Mouse (Mus musculus) liver, adult 2 months (tissue): Measurements from ENCODE around the gene Ccdc88c. TPM values are rescaled to one million over a fixed set of nuclear protein-coding genes. Genes with fewer than 3 reads are reported as not detected.

Experiments used
- DNase-seq: peaks from one replicate; pipeline ENCODE4 v3.0.0-alpha.2; 2011; ENCODE audit warnings: low read depth, low spot score; ENCODE audit errors: extremely low read depth
- H3K27ac ChIP-seq: fragments of 200-500 bp; replicated peaks from 2 replicates; pipeline ENCODE4 v1.5.1; 2012; ENCODE audit warnings: low read depth, mild to moderate bottlenecking, control low read depth, inconsistent platforms, low read length; ENCODE audit not compliant: insufficient read depth
- H3K27me3 ChIP-seq: fragments of 200-500 bp; 2 replicates; pipeline ENCODE4 v1.6.1; 2012; ENCODE audit warnings: mild to moderate bottlenecking, moderate library complexity, low read length, inconsistent platforms; ENCODE audit not compliant: control insufficient read depth, insufficient read depth
- H3K36me3 ChIP-seq: fragments of 200-500 bp; 2 replicates; pipeline ENCODE4 v1.6.1; 2012; ENCODE audit warnings: low read length, inconsistent platforms; ENCODE audit not compliant: control insufficient read depth, insufficient read depth
- H3K4me1 ChIP-seq: fragments of 200-500 bp; 2 replicates; pipeline ENCODE4 v1.6.1; 2011; ENCODE audit warnings: low read length; ENCODE audit not compliant: control insufficient read depth, insufficient read depth
- H3K4me3 ChIP-seq: fragments of 200-500 bp; 2 replicates; pipeline ENCODE4 v1.5.1; 2011; ENCODE audit warnings: low read depth, mild to moderate bottlenecking, control low read depth, low read length, moderate library complexity; ENCODE audit not compliant: insufficient read depth
- H3K79me2 ChIP-seq: fragments of 200-500 bp; 2 replicates; pipeline ENCODE4 v1.6.1; 2012; ENCODE audit warnings: inconsistent platforms, mild to moderate bottlenecking, low read length, moderate library complexity; ENCODE audit not compliant: control insufficient read depth, insufficient read depth
- H3K9ac ChIP-seq: fragments of 200-500 bp; 2 replicates; pipeline ENCODE4 v1.6.1; 2012; ENCODE audit warnings: low read depth, mild to moderate bottlenecking, control low read depth, inconsistent platforms, low read length
- CTCF ChIP-seq: fragments of 200-500 bp; IDR thresholded peaks from 2 replicates; pipeline ENCODE4 v1.5.1; 2011; ENCODE audit warnings: low read depth, low read length, control low read depth
- POLR2A ChIP-seq: fragments of 200-500 bp; IDR thresholded peaks from 2 replicates; pipeline ENCODE4 v1.6.1; 2011; ENCODE audit warnings: low read length, control low read depth; ENCODE audit not compliant: insufficient read depth; ENCODE audit errors: extremely low read depth
- WGBS: fragments of 180-500 bp; shearing (Covaris S2); methylation state at CpG from one replicate; pipeline ENCODE4 v1.1.7; 2018; 5-methylcytosine and 5-hydroxymethylcytosine counted together
- polyA plus RNA-seq: library from polyadenylated mRNA; depleted of rRNA; stranded (reverse); fragments of >200 nt; gene quantifications from 2 replicates; pipeline ENCODE4 v1.2.3, GENCODE M21; 2012
- total RNA-seq: library from RNA; depleted of rRNA; stranded (reverse); fragments of >200 nt; gene quantifications from 2 replicates; pipeline ENCODE4 v1.2.3, GENCODE M21; 2014

The Ccdc88c gene
- total and polyA plus RNA-seq, 2 experiments: 1.1 to 1.3 TPM

DNA sequence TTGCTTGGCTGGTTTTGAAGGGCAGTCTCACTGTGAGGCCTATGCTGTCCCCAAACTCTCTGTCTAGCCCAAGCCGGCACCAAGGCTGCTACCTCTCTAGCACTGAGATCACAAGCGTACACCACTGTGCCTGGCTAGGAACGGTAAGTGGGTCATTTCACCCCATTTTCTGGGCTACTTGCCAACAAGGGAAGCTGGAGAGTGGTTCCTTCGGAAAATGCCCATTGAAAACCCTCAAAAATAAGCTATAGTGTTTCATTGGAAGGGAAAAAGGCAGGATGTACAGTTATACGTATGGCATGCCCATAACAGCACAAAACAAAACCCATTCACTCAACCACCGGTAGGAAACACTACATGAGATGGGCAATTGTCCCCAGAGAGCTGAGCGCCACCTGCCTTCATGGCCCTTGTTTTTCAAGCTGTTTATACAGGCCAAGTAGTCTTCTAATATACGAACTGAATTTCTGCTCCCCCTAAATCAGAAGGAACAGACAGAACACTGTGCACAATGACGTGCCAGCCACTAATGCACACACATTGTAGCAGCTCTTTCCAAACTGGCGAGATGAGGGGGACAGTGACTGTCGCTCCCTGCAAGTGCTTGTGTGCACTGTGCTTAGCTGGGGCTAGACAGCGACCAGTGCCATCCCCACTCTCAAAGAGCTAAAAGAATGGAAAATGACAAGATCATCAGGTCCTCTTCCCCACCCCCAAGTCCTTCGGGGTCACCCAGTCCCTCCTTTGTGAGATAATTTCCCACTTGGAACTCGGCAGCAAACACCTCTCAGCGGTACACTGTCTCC, 8.4 kb downstream of the Ccdc88c start:
- Histone ChIP-seq H3K4me1 (no peaks in the 10 kb centered on the region; the same call in 1 of the 2 replicates), H3K36me3 (no peaks in the 10 kb centered on the region), H3K27me3 (no peaks in the 10 kb centered on the region), H3K4me3 (no peak overlapping the region), H3K79me2 (no peaks in the 10 kb centered on the region), H3K27ac (no peak overlapping the region), H3K9ac (no peak overlapping the region)
- TF ChIP-seq POLR2A (no peak), CTCF (no peak)
- 89% methylated on average over 15 of the region's 15 CpGs for WGBS
- DNase-seq: no peak

DNA sequence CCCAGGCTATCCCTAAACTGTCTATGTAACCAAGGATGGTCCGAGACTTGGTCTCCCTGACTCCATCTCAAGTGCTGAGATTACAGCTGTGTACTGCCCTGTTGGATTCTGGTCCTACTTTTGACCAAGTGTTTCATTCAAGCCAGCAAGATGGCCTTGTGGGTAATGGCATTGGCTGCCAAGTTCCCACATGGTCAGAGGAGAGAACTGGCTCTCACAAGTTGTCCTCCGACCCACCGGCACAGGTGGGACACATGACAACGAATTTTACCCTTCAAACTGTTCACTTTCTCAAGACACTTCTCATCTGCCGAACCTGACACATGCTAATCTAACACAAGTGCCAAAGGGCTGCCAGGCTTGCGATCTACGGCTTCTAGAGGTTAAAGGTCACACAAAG, 9.4 kb downstream of the Ccdc88c start:
- H3K27ac ChIP-seq: no peak overlapping the region
- WGBS: 91% methylated on average over 7 of the region's 7 CpGs
- no peaks in the 10 kb centered on the region for H3K27me3 ChIP-seq
- H3K36me3 ChIP-seq: no peaks in the 10 kb centered on the region
- no peak for DNase-seq
- H3K79me2 ChIP-seq: no peaks in the 10 kb centered on the region
- TF ChIP-seq CTCF: no peak
- no peak for TF ChIP-seq POLR2A
- H3K9ac ChIP-seq: no peak overlapping the region
- H3K4me3 ChIP-seq: no peak overlapping the region
- no peaks in the 10 kb centered on the region; the same call in 1 of the 2 replicates for H3K4me1 ChIP-seq

DNA sequence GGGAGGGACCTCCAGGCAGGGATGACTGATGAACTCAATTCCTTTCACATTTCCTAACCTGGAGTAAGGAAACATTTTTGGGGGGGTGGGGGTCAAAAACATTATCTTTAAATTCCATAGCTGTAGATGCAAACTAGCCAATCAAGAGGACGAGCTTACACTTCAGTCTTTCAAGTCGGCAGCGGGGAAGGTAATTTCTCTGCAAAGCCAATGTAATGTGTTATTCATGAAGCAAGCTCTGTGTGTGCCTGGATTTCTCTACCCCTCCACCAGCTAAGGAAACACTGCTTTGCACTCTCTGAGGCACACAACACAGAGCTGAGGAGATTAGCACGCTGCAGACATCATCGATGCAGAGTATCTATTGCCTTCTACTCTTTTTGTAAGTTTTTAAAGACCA, 9.8 kb downstream of the Ccdc88c start:
- H3K4me1 ChIP-seq: no peaks in the 10 kb centered on the region; the same call in 1 of the 2 replicates
- no peak overlapping the region for H3K27ac ChIP-seq
- H3K9ac ChIP-seq: no peak overlapping the region
- H3K79me2 ChIP-seq: no peaks in the 10 kb centered on the region
- 89% methylated on average over 5 of the region's 5 CpGs for WGBS
- TF ChIP-seq CTCF (no peak), POLR2A (no peak)
- H3K4me3 ChIP-seq: no peak overlapping the region
- H3K27me3 ChIP-seq: no peaks in the 10 kb centered on the region
- no peak for DNase-seq
- no peaks in the 10 kb centered on the region for H3K36me3 ChIP-seq

DNA sequence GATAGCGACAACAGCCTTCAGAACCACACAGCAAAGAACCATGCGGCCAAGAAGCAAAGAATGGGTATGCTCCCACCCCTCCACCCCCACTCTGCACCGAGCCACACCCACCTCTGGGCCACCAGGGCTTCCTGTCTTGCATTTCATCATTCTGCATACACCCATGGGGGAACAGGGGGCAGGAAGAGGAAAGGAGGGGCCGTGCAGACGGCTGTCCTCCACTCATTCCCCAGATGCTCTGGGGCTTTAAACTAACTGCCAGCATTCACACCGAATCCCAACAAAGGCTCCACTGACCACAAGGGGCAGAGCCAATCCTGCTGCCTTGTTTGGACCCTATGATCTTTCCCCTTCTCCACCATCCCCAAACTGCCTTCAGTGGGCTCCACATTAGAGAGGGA, 10.9 kb downstream of the Ccdc88c start:
- Histone ChIP-seq H3K9ac (no peak overlapping the region), H3K36me3 (no peaks in the 10 kb centered on the region), H3K27me3 (no peaks in the 10 kb centered on the region), H3K27ac (no peak overlapping the region), H3K4me1 (no peaks in the 10 kb centered on the region; the same call in 1 of the 2 replicates), H3K79me2 (no peaks in the 10 kb centered on the region), H3K4me3 (no peak overlapping the region)
- 19% methylated on average over 6 of the region's 6 CpGs for WGBS
- no peak for DNase-seq
- no peak for TF ChIP-seq CTCF
- no peak for TF ChIP-seq POLR2A

DNA sequence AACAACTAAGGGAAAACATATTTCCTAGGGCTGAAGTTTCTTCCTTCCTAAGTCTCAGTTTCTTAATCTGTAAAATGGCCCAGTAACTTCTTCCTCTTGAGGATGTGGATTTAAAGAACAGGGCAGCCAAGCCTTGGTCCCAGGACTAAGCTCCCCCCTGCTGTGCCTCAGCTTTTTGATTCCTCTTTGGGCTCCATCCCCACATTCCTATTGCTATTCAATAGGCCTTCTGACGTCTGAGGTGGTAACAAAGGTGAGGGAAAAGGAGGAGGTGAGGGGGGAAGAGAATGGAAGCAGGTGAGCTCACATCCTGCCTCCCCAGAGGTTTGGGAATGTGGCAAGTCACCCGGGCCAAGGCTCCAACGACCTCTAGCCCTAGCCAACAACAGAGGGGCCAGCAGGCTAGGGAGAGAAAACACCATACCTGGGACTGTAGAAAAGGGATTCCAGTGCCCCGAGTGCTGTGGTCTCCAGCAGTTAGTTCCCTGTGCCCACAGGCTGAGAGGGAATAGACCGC, 12.4 kb downstream of the Ccdc88c start:
- Histone ChIP-seq H3K9ac (no peak overlapping the region), H3K27me3 (no peaks in the 10 kb centered on the region), H3K79me2 (no peaks in the 10 kb centered on the region), H3K27ac (no peak overlapping the region), H3K4me1 (no peaks in the 10 kb centered on the region; the same call in 1 of the 2 replicates), H3K4me3 (no peak overlapping the region), H3K36me3 (no peaks in the 10 kb centered on the region)
- no peak for DNase-seq
- 60% methylated on average over 5 of the region's 5 CpGs for WGBS
- TF ChIP-seq POLR2A (no peak), CTCF (no peak)

DNA sequence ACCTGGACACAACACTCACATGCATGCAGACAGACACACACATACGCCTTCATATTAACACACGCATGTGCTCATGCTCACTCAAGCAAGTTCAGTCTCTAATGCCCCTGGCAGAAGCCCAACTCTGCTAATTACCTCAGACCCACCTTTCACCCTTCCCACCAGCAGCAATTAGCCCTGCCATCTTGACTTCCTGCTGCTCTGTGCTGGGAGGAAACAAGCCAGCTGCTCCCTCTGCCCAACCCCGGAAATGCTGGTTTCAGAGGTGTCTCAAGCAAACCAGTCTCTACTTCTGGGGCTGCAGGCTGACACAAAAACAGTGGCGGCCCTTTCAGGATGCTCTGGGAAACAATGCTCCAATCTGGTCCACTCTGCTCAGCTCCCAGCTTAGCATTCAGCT, 12.9 kb downstream of the Ccdc88c start:
- Histone ChIP-seq H3K79me2 (no peaks in the 10 kb centered on the region), H3K27ac (no peak overlapping the region), H3K27me3 (no peaks in the 10 kb centered on the region), H3K36me3 (no peaks in the 10 kb centered on the region), H3K4me1 (no peaks in the 10 kb centered on the region; the same call in 1 of the 2 replicates), H3K9ac (no peak overlapping the region), H3K4me3 (no peak overlapping the region)
- TF ChIP-seq POLR2A (no peak), CTCF (no peak)
- WGBS: 73% methylated on average over 4 of the region's 4 CpGs
- DNase-seq: no peak
